Mouse (Mus musculus): ENCODE data around the gene Gm49373.

DNA sequence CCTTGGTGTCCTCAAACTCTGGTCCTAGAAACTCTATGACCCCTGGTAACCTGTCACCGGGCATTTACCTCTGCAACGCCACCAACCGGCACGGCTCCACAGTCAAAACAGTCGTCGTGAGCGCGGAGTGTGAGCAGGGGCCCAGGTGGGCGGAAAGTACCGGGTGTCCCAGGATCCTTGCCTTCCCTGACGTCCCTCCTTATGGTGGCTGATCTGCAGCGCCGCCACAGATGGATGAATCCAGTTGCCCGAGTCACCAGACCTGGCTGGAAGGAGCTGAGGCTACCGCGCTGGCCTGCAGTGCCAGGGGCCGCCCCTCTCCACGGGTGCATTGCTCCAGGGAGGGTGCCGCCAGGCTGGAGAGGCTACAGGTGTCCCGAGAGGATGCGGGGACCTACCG, 36.2 kb downstream of the Gm49373 start:
- no peak for TF ChIP-seq ZMIZ1 (IDR thresholded peaks at IDR 0.05; ENCODE audit: low read depth, low read length)
- no peak for TF ChIP-seq USF1 (IDR thresholded peaks at IDR 0.05; ENCODE audit: low read depth, low read length)
- no peak for TF ChIP-seq BHLHE40 (IDR thresholded peaks at IDR 0.05; ENCODE audit: low read depth, low read length)
- no peak for TF ChIP-seq SMC3 (IDR thresholded peaks at IDR 0.05; ENCODE audit: low read depth, low read length)
- TF ChIP-seq ZC3H11A (IDR thresholded peaks at IDR 0.05; ENCODE audit: low read depth, low read length) = no peak
- TF ChIP-seq EP300 (IDR thresholded peaks at IDR 0.05; ENCODE audit: low read length) = no peak
- TF ChIP-seq CHD2 (IDR thresholded peaks at IDR 0.05; ENCODE audit: low read length) = no peak
- no peak for TF ChIP-seq CTCF (conservative IDR thresholded peaks at IDR 0.05 in 1 of 2, IDR thresholded peaks at IDR 0.05 in 1 of 2; ENCODE audit: low read depth in 2 of 2, low read length in 2 of 2)
- no peak for TF ChIP-seq POLR2A (IDR thresholded peaks at IDR 0.05; ENCODE audit: low read depth, low read length)
- no peak for TF ChIP-seq USF2 (conservative IDR thresholded peaks at IDR 0.05; ENCODE audit: low read depth, low read length)
- TF ChIP-seq ZKSCAN1 (IDR thresholded peaks at IDR 0.05; ENCODE audit: borderline replicate concordance, low read depth, low read length) = no peak
- TF ChIP-seq TCF12 (IDR thresholded peaks at IDR 0.05; ENCODE audit: low read depth, low read length) = no peak
- TF ChIP-seq JUND (conservative IDR thresholded peaks at IDR 0.05; ENCODE audit: low read depth, low read length) = no peak
- no peak for TF ChIP-seq MYC (IDR thresholded peaks at IDR 0.05; ENCODE audit: low read depth, low read length)

Measured in CH12.LX (cell line).